Comparison of ENCODE assay signal across 13 mouse cellular contexts in the genomic region with DNA sequence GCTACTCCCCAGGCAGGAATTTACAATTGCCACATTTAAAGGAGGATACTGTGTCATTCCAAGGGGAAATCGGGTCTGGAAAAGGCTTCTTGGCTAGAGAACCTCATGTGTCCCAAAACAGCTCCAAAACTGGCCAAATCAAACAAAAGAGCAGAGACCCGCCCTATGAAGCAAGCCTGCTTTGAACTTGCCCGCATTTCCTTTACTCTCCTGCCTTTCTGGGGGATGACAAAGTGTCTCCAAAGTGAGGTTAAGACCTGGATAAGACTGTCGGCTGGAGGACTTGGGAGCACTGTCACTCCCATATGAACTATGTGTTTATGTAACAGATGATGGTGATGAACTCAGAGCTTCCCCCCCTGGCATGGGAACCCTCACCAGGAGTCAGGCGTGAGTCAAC. TPM values are rescaled to one million over a fixed set of nuclear protein-coding genes. Genes with fewer than 3 reads are reported as not detected.
DNase-seq lines count a peak whose midpoint lies in the region; ATAC-seq and TF ChIP-seq lines count a peak whose summit lies in the region.
"Had no signal": no experiment of that assay in that cellular context is flagged by ENCODE, and none has a peak within 500 bp of the region (broad histone marks: within the 10 kb centered on the region; RNA-seq: fewer than 3 reads in every experiment).

No protein-coding gene starts in this region.

- TF ChIP-seq POLR2A in heart, adult 2 months (IDR thresholded peaks at IDR 0.05; ENCODE audit: insufficient read depth, low read depth, low read length) = peak; percentile 12; the same call in 1 of the 2 replicates

- WGBS in heart, adult 2 months = 29% methylated on average over 5 of the region's 5 CpGs
- WGBS in midbrain, embryonic 15.5 days = 56% methylated on average over 5 of the region's 5 CpGs
- WGBS in midbrain, embryonic 10.5 days = 72% methylated on average over 5 of the region's 5 CpGs

- no peak overlapping the region for H3K9ac ChIP-seq in heart, adult 2 months (ENCODE audit: low read depth, low read length)
- no peak overlapping the region for H3K9ac ChIP-seq in midbrain, embryonic 15.5 days
- H3K9ac ChIP-seq: liver, embryonic 14.5 days had no signal

- peaks cover 35% of the 10 kb centered on the region for H3K4me1 ChIP-seq in heart, adult 2 months (ENCODE audit: control insufficient read depth, insufficient read depth, low read length)
- H3K4me1 ChIP-seq in midbrain, embryonic 15.5 days = peaks cover 17% of the 10 kb centered on the region
- H3K4me1 ChIP-seq in midbrain, embryonic 10.5 days = peaks cover 46% of the 10 kb centered on the region
- peaks cover 34% of the 10 kb centered on the region for H3K4me1 ChIP-seq in brown adipose tissue, adult 24 weeks (ENCODE audit: control insufficient read depth, insufficient read depth, insufficient read length, low read length)

- H3K4me3 ChIP-seq in heart, adult 2 months = no peak overlapping the region
- no peak overlapping the region for H3K4me3 ChIP-seq in midbrain, embryonic 15.5 days
- H3K4me3 ChIP-seq in midbrain, embryonic 10.5 days = no peak overlapping the region
- no peak overlapping the region for H3K4me3 ChIP-seq in brown adipose tissue, adult 24 weeks (ENCODE audit: insufficient read depth, low read depth, low read length)
- H3K4me3 ChIP-seq: layer of hippocampus, adult 2 months had no signal

- intact Hi-C loops in heart, adult 2 months (cut with DNase I) = loop anchor here (1.0 kb wide), 1 partner anchor 21 kb away; no protein-coding TSS in a partner anchor

- no peaks in the 10 kb centered on the region for H3K79me2 ChIP-seq in heart, adult 2 months (replicated peaks; ENCODE audit: control insufficient read depth, insufficient read depth, low read length)

- no peak for TF ChIP-seq CTCF in heart, adult 2 months (IDR thresholded peaks at IDR 0.05)

- H3K27ac ChIP-seq in heart, adult 2 months = peak overlapping the region; percentile 48
- H3K27ac ChIP-seq in midbrain, embryonic 15.5 days = 0 out of 2 replicates have a peak overlapping the region, but pooled peaks have one; percentile 7
- H3K27ac ChIP-seq in midbrain, embryonic 10.5 days (replicated peaks) = no peak overlapping the region
- H3K27ac ChIP-seq in brown adipose tissue, adult 24 weeks (replicated peaks; ENCODE audit: low read depth, low read length) = peak overlapping the region; percentile 62
- H3K27ac ChIP-seq: layer of hippocampus, adult 2 months; liver, embryonic 14.5 days; macrophage had no signal

- no peak for ATAC-seq in midbrain, embryonic 15.5 days (replicated peaks)
- ATAC-seq: intestine, postnatal 0 days had no signal

- no peaks in the 10 kb centered on the region for H3K27me3 ChIP-seq in heart, adult 2 months (ENCODE audit: control insufficient read depth, insufficient read depth, low read length)
- H3K27me3 ChIP-seq in midbrain, embryonic 15.5 days (replicated peaks) = no peaks in the 10 kb centered on the region
- H3K27me3 ChIP-seq in midbrain, embryonic 10.5 days (ENCODE audit: low read depth, poor library complexity, severe bottlenecking) = no peaks in the 10 kb centered on the region

- peak; percentile 62 to 75 for DNase-seq in heart, adult 2 months
- no peak for DNase-seq in heart, postnatal 4 days
- DNase-seq in midbrain, embryonic 10.5 days (ENCODE audit: low spot score) = no peak
- no peak for DNase-seq in frontal cortex, postnatal 10 days (ENCODE audit: low spot score in 2 of 2)
- no peak for DNase-seq in frontal cortex, postnatal 25 days (ENCODE audit: low spot score in 2 of 2)
- DNase-seq: cerebellum, adult 18-20 months; thymus, adult 18-20 months had no signal

- no peaks in the 10 kb centered on the region for H3K9me3 ChIP-seq in midbrain, embryonic 15.5 days
- H3K9me3 ChIP-seq in midbrain, embryonic 10.5 days (replicated peaks) = no peaks in the 10 kb centered on the region

- peaks cover 40% of the 10 kb centered on the region for H3K36me3 ChIP-seq in heart, adult 2 months (ENCODE audit: control insufficient read depth, insufficient read depth, low read length)
- H3K36me3 ChIP-seq in midbrain, embryonic 15.5 days (replicated peaks) = no peaks in the 10 kb centered on the region
- peaks cover 75% of the 10 kb centered on the region for H3K36me3 ChIP-seq in midbrain, embryonic 10.5 days

- peak; percentile 63; the same call in 1 of the 2 replicates for TF ChIP-seq EP300 in heart, adult 2 months (IDR thresholded peaks at IDR 0.05; ENCODE audit: insufficient read depth, low read depth, low read length)

- H3K4me2 ChIP-seq in midbrain, embryonic 15.5 days = no peak overlapping the region

RNA-seq across cellular contexts. Expression of gene Kmt2e, which starts 26.1 kb away (rescaled TPM):
- total RNA-seq in heart, adult 2 months (2021) = 10 to 100 TPM; 38.1 to 48.5 TPM
- polyA plus RNA-seq in heart, adult 2 months (2012; rRNA removed) = 14.4 and 18.1 TPM in 2 replicates
- total RNA-seq in heart, postnatal 4 days (2021) = 10 to 100 TPM; 57.0 to 58.4 TPM
- 181 and 182 TPM in 2 replicates for polyA plus RNA-seq in midbrain, embryonic 15.5 days (2015; fragmentation: Nextera tagmentation; extraction: Ambion mirVana)
- polyA plus RNA-seq in midbrain, embryonic 10.5 days (2016; fragmentation: Nextera tagmentation; extraction: Ambion mirVana) = 86.6 and 101 TPM in 2 replicates
- 35.5 and 36.9 TPM in 2 replicates for polyA plus RNA-seq in brown adipose tissue, adult 24 weeks (2012; ENCODE audit: insufficient read depth, insufficient read length, missing spikeins)

Comparison
In these comparisons a context has a peak if more than half of its experiments do, and no peak if none do; other contexts are left out.
1. DNase-seq: peak in heart, adult 2 months (2 of 2); none in heart, postnatal 4 days (single experiment), midbrain, embryonic 10.5 days (single experiment), frontal cortex, postnatal 10 days (0 of 2) and frontal cortex, postnatal 25 days (0 of 2).